Mouse (Mus musculus) heart, postnatal 36 days (tissue): ENCODE data around the gene Pitpnm2. TPM values are rescaled to one million over a fixed set of nuclear protein-coding genes. Genes with fewer than 3 reads are reported as not detected.
A peak's percentile ranks its signal among the peaks of the same experiment; 100 is the strongest.

ENCODE experiments used
- DNase-seq, 2 experiments: peaks; one replicate each; pipeline ENCODE4 v3.0.0; 2021 to 2022
- intact Hi-C: fragments of 180-260 bp; cut with DNase I; formaldehyde crosslinking; loops from one replicate; pipeline ENCODE4 v1.15.1; 2025
- total RNA-seq, 2 experiments: library from RNA; stranded (reverse); gene quantifications; 2 replicates each; pipeline ENCODE4 v1.2.3; 2021

The Pitpnm2 gene
- total RNA-seq, 2 experiments from 2014 or later = 43.9 to 45.5 TPM

DNA sequence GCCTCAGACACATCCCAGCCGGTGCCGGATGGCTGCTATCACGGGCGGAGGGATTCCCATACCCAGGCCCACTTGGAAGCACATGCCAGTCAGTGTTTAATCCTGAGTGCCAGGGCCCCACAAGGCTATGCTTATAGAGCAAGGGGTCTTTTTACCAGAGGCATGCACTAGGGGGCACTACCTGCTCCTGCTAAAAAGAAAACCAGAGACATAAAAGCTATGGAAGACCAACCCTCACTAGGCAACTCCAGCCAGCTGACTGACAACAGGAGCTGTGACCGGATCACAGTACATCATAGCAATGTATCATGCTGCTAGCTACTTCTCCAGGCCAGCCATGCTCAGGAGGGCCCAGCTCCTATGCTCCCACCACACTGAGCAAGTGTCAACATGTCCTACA, 87.0 kb downstream of the Pitpnm2 start:
- intact Hi-C loops = loop anchor here (1.0 to 2.0 kb wide), 4 partner anchors 54 to 122 kb away; partner anchors contain the start of gene Pitpnm2
- peak; percentile 75 to 79 for DNase-seq

DNA sequence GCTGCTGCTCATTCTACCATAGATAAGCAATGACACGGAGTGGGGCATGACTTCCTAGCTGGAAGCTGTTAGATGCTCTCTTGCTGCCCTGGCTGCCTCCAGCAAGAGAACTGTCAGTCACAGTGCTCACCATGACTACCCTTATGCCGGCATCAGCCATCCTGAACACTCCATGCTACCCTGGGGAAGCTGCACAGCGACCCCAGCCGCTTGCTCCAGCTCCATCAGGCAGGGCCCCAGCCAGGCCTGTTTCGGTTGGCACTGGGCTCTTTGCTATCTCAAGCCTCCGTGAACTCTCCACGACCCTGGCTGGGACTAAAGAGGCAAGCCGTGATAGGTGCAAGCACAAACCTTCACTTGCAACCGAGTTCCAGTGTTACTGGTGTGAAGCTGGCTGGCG, 87.7 kb downstream of the Pitpnm2 start:
- intact Hi-C loops = loop anchor here (1.0 to 2.0 kb wide), 4 partner anchors 55 to 122 kb away; partner anchors contain the start of gene Pitpnm2

DNA sequence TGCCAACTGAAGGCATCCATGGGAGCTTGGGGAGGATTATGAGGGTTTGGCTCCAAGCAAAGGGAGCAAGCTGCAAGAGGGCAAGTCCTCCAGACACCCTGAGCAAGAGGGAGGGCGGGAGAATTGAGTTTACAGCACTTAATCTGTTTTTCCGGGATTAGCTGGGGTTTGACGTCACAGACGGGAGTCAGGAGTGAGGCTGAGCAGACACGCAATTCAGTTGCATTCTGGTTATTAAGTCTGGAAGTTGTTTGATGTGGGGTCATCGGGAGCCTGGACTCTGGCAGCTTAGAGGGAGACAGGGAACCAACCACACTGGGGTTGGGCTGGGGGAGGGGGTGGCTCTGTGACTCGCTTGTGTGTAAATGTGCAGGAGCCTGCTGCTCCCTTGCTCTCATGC, 90.1 kb downstream of the Pitpnm2 start:
- intact Hi-C loops = no loop called here
- DNase-seq = no peak

More for the DNA sequence above, 87.7 kb downstream of the Pitpnm2 start:
- DNase-seq = no peak

DNA sequence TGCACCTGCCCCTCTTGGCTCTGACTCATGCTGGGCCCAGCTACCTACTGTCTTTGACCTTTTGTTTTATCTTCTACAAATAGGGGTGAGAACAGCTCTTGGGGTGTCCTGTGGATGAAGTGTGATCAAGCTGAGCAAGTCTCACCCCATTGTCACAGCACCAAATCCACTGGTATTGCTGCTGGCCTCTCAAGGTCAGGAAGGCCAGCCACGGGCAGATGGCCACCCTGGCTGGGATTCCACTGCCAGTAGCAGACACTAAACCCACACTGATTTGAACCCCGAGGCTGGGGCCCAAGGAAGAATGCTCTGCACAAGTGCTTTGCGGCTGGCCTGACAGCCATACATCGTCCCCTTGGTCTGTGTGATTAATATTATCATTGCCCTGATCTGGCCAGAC, 91.3 kb downstream of the Pitpnm2 start:
- no peak for DNase-seq
- intact Hi-C loops = no loop called here

DNA sequence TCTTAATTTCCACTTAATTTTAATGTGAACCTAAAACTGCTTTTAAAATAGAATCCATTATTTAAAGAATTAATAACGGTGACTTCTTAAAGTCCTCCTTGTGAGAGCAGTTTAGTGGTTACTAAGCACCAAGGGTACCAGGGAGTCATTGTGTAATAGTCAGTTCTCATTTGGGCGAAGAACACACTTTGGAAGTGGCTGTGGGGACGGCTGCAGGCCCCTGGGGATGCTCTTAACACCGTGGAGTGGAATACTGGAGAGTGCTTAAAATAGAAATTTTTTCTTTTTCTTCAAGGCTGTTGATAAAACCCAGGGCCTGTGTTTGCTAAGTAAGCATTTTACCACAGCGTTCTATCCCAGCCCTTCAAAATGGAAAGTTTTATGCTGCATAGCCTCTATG, 93.6 kb downstream of the Pitpnm2 start:
- DNase-seq = no peak
- intact Hi-C loops = no loop called here

DNA sequence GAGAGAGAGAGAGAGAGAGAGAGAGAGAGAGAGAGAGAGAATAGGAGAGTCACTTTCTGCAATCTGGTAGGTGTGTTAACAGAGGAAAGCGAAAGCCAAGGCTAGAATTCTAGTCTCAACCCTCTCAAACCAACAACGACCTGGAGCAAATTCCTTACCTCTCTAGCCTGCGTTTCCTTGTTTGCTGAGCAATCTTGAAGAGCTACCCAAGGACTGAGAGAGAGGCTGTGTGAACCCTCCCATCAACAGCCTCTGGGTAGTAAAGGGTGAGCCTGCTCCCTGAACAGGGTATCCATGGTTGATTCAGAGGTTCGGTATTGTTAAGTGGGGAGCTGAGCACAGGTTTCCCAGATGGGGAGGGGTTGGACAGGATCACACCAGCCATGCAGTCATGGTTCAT, 96.8 kb downstream of the Pitpnm2 start:
- no peak for DNase-seq
- intact Hi-C loops = no loop called here

DNA sequence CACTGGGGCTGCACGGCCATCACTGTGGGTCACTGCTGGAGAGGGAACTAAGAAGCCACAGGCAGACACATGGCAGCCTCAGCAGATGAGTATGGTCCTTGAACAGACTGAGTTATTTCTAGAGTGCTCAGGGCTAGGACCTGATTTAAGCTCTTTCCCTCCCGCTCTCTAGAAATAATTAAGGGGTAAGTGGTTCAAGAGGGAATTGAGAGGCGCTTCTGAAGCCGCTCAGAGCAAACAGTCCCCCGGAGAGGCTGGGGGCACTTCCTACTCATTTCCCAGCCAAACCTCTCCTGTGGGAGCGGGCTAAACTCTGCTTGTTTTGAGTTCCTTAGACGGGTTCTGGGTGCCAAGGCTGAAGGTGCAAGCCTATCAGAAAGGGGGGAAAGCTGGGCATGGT, 98.7 kb downstream of the Pitpnm2 start:
- intact Hi-C loops = no loop called here
- DNase-seq = no peak

DNA sequence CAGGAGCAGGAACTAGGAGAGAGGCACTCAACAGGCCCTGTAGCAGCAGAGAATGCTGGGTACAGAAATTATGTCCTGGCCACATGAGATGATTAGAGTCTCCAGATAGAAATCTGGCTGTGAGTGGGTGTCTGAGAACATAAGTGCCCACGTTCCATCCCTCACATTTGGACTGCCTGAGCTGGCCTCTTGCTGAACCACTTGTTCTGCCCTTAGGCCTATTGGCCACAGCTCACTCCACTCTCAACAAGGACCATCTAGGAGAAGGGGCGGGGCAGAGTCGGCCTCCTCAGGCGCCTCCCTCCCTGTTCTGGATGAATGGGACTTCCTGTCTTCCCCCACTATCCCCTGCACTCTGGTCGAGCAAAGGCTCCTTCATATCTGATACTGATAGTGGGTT, 100.5 kb downstream of the Pitpnm2 start:
- intact Hi-C loops = no loop called here
- no peak for DNase-seq

DNA sequence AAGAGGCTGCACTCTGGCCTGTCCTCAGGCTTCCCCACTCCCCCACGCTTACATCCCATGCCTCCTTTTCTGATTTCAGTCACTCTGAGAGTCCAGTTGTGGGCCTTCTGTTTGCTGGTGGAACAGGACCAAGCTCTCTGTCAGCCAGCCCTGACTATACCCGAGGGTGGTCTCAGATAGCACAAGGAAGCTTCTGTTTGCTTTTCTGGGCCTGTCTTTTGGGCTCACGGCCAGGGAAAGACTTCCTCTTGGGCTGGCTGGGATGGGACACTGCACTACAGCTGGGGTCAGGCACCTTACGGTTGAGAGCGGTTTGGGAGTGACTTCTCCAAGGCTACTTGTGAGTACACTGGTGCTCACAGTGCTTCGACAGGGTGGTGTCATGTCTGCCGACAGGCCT, 111.5 kb downstream of the Pitpnm2 start:
- intact Hi-C loops = no loop called here
- no peak for DNase-seq

DNA sequence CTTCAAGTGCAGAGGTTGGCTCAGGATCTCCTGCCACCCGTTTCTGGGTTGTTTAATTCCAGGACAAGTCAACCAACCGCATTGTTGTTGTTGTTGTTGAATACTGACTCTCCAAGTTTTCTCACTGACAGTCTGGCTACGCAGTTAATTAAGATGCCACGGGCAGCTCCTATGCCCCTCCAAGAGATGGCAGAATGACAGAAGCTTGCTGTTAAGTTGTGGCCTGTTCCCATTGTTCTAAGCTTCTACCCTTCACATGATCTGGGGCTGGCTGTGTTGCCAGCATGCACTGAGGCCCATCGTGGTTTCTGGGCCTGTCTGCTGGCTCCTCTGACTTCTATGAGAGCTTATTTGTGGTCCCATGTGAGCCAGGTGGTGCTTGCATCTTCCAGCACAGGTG, 115.3 kb downstream of the Pitpnm2 start:
- DNase-seq = no peak
- intact Hi-C loops = no loop called here

DNA sequence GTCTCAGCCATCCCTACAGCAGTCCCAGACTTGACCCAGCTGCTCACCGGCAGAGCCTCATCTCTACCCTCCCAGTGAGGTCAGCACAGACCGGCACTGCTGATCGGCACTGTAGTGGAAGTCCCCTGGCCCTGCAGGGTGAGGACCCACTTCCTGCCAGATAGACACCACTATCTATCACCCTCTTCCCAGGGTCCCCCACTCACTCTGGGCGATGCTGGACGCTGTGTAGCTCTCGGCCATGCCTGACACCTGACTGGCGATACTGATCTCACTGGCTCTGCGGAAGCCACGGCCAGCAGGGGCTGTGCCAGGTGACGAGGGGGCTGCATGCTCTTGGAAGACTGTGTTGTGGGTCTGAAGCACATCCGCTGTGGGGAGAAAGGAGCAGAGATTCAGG, 124.5 kb downstream of the Pitpnm2 start:
- DNase-seq = no peak
- intact Hi-C loops = no loop called here

DNA sequence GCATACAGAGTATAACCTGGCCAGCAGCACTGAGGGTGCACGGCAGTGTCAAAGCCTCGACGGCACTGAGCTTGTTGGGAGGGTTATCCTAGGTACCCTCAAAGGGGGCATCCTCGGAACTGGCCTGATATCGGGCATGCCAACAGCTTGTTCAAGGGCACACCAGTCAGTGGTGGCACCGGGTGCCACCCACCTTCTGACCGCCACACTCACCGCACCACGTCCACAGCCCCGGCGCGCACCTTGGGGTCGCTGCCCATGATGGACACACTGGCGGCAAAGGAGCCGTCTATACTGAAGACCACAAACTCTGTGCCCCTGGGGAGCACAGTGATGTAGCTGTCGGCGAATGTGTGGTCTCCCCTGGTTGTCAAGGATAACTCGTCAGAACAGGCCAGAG, 127.2 kb downstream of the Pitpnm2 start:
- DNase-seq = no peak
- intact Hi-C loops = no loop called here

DNA sequence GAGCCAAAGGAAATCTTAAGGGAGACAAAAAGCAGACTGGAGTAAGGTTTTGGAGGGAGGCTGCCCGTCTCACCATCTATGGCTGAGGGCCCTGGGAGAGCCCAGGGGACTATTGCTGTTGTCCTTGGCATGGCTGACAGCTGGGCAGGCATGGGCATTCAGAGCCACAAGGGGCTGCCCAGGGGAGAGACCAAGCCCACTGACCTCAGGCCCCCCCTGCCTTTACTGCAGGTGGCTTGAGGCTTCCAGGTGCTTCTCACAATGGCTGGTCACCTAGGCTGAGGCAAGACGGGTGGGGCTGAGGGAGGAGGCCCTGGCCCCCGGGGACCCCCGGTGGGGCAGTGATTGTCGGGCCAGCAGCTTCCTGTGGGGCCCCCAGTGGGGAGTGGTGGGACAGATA, 130.4 kb downstream of the Pitpnm2 start:
- no peak for DNase-seq
- intact Hi-C loops = no loop called here

DNA sequence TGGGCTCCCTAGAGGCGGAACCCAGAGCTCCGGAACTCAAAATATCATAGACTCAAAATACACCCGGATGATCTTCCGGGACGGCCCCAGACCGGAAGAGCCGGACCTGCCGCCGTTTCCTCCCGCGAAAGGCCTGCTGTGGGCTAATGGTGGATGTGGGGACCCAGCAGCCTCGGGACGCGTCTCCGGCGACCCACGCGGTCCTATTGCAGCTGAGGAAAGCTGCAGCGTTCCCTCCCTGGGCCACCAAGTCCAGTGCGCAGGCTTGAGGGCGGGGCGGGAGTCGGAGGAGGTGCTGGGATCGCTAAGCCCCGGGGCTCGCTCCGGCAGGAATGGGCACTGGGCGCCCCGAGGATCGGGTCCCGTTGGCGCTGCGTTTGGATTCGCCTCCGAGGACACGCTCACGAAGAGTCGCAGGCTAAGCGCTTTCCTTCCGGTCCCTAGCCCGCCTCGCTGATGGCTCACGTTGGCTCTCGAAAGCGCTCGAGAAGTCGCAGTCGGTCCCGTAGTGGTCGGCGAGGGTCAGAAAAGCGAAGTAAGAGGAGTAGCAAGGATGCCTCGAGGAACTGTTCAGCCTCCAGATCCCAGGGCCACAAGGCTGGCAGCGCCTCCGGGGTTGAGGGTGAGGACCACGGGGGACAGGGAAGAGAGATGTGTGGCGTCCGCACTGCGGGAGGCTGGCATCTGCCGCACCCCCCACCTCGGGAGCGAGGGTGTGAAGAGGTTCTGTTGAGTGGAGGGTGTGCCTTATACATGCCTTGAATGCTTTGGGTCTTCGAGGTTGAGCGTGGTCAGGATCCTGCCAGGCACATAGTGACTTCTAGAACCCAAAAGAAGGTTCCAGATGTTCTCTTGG, 133.3 kb downstream of the Pitpnm2 start, which contains the start of gene Arl6ip4:
Arl6ip4 (plus strand) TSS at position 100 of the 856 bp plus-strand sequence.
- peak; percentile 83 to 84 for DNase-seq
- intact Hi-C loops = no loop called here

DNA sequence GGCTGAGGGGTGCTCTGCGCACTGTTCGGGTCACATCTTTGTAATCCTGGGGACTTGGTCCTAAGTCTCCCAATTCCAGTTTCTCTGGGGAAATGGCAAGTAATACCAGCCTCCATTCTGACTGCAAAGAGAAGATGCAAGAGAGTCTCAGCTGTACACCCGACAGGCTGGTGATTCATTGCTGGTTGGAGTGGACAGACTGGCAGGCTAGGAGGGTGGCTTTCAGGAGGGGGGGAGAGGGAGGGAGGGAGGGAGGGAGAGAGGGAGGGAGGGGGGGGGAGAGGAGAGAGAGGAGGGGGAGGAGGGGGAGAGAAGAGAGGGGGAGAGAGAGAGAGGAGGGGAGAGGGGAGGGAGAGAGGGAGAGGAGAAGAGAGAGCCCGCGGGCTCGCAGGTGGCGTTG, 134.0 kb downstream of the Pitpnm2 start:
- intact Hi-C loops = no loop called here
- no peak for DNase-seq

DNA sequence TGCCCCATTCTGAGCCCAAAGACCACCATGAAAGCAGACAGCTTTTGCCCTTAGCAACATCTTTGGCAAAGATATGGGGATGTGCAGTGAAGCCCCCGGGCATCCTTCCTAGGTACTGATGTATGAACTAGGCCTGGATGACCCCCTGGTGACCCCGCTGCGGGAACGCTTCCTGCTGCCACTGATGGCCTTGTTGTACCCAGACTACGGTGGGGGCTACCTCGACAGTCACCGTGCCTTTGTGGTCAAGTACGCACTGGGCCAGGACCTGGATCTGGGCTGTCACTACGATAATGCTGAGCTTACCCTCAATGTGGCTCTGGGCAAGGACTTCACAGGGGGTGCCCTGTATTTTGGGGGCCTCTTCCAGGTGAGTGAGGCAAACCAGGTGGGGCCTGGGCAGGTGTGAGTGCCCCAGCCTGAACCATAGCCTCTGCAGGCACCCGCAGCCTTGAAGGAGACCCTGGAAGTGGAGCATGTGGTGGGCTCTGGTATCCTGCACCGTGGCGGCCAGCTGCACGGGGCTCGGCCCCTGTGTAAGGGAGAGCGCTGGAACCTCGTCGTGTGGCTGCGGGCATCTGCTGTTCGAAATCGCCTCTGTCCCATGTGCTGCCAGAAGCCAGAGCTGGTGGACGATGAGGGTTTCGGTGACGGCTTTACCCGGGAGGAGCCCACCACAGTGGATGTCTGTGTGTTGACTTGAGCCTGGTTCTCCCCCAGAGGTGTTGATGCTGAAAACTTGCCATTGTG, 135.1 kb downstream of the Pitpnm2 start:
- no peak for DNase-seq
- intact Hi-C loops = no loop called here

DNA sequence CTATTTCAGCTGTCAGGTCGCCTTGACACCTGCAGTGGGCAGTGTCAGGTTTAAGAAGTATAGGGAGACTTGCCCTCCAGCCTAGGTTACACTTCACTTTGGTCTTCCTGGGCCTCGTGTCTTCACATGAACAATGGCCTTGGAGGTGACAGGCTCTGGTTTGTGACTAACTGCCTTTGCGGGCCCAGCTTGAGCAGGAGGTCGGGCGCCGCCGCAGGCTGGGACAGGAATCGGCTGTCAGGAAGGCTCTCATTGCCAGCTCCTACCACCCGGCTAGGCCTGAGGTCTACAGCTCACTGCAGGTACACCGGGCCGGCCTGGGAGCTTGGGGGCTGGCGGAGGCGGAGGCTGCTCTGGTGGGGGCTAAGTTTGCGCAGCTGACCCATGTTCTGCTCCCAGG, 136.5 kb downstream of the Pitpnm2 start:
- peak in 1 of 2 experiments; percentile 39 for DNase-seq

DNA sequence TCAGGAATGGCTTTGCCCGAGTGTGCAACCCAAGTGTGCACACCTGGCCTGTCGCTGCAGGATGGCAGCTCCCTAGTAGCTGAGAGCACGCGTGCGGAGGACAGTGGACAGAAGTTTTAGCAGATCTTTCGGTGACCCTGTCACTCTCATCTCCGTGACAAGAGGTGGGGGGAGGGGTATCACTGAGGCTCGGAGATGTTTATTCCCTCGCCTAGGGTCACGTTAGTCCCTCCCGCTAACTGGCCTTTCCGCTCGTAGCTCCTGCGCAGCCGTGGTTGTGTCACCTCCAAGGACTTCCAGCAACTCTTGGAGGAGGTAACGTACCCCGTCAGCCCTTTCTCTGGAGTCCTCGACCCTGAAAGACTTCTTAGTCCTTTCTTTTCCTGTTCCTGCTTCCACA, 137.0 kb downstream of the Pitpnm2 start:
- DNase-seq = no peak

More for the DNA sequence above, 136.5 kb downstream of the Pitpnm2 start:
- intact Hi-C loops = no loop called here

DNA sequence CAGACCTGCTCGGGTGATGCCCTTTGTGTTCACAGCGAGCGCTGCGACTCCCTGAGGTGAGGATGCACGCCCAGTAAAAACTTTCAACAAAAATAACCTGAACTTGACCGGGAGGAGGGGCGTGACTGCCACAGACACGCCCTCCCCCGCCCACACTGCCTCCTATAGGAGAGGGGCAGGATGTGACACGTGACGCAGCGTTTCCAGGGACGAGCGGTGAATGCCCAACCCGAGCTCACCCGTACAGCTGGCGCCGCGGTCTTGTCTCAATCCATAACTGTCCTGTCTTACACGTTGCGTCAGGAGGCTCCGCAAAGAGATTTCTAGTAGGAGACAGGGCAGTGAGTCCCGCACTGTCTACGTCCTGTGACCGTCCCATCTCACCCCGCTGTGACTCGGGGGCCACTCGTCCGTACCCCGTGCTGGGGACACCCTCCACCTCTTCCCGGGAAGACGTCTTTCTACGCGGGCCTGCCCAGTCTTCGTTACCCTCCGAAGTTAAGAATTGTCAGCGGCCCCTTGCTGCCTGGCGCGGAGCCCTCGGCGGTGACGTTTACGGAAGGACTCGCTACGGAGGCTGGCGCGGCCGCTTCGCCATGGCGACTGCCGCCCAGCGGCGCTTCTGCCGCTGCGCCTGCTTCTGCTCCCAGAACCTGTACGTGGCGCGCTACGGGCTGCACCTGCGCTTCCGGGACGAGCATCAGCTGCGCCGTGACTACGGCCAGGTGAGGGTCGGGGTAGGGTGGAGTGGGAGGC, 137.6 kb downstream of the Pitpnm2 start, which contains the start of gene Ogfod2:
Ogfod2 (plus strand) TSS at position 556 of the 756 bp plus-strand sequence.
- intact Hi-C loops = no loop called here
- DNase-seq = peak; percentile 97

More for the DNA sequence above, 137.0 kb downstream of the Pitpnm2 start:
- intact Hi-C loops = no loop called here

DNA sequence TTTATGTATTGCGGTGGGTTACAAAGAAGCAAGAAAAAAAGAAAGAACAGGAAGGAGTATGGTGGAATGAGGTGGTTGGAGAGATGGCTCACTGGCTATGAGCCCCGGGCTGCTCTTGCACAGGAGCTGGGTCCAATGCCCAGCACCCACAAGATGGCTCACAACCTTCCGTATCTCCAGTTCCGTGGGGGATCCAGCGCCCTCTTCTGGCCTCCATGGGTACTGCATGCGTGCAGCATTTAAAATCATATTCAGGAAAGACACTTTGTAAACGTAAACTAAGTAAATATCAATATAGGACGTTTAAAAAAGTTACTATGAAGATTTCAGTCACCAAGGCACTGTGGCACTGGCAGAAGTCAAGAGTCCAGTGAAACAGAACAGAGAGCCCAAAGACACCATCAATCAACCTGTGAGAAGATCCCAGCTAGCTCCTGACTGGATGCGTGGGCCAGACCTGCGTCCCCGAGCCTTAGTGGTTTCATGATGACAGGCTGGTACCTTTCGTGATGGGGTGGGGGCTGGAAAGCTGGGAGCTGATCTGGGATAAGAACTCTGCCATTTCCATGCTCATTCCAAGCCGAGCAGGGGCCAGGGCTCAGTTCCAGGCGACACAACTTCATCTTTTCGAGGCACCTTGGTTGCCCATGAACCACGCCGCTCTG, 138.4 kb downstream of the Pitpnm2 start:
- peak in 1 of 2 experiments; percentile 59 for DNase-seq
- intact Hi-C loops = no loop called here
